Mouse (Mus musculus) neural tube, embryonic 14.5 days (tissue): ENCODE results near the gene Prss29. TPM values are rescaled to one million over a fixed set of nuclear protein-coding genes. Genes with fewer than 3 reads are reported as not detected.

Experiments
- ATAC-seq: fragments of 200-750 bp; cut with Nextera tagmentation; 2 replicates; pipeline ENCODE4 v1.8.0; 2017; ENCODE audit warnings: low read depth, mild to moderate bottlenecking, moderate TSS enrichment, moderate library complexity
- H3K27ac ChIP-seq: fragments of 300-500 bp; sonication (generic); 2 replicates; pipeline ENCODE4 v1.5.1; 2014; ENCODE audit warnings: low read depth, mild to moderate bottlenecking, control low read depth, low read length, moderate library complexity, mixed read lengths
- H3K27me3 ChIP-seq: fragments of 300-500 bp; sonication (generic); 2 replicates; pipeline ENCODE4 v1.6.1; 2014; ENCODE audit warnings: low read length; ENCODE audit not compliant: control insufficient read depth, insufficient read depth
- H3K36me3 ChIP-seq: fragments of 300-500 bp; sonication (generic); 2 replicates; pipeline ENCODE4 v1.6.1; 2014; ENCODE audit warnings: low read length, mixed read lengths; ENCODE audit not compliant: control insufficient read depth, insufficient read depth
- H3K4me1 ChIP-seq: fragments of 300-500 bp; sonication (generic); 2 replicates; pipeline ENCODE4 v1.6.1; 2014; ENCODE audit warnings: low read length; ENCODE audit not compliant: control insufficient read depth, insufficient read depth
- H3K4me2 ChIP-seq: fragments of 300-500 bp; sonication (generic); 2 replicates; pipeline ENCODE4 v1.6.1; 2014; ENCODE audit warnings: mild to moderate bottlenecking, low read depth, low read length, control low read depth
- H3K4me3 ChIP-seq: fragments of 300-500 bp; sonication (generic); 2 replicates; pipeline ENCODE4 v1.5.1; 2014; ENCODE audit warnings: low read depth, low read length, control low read depth, mixed read lengths
- H3K9ac ChIP-seq: fragments of 300-500 bp; sonication (generic); replicated peaks from 2 replicates; pipeline ENCODE4 v1.6.1; 2014; ENCODE audit warnings: low read depth, mild to moderate bottlenecking, control low read depth, low read length, mixed read lengths
- H3K9me3 ChIP-seq: fragments of 300-500 bp; sonication (generic); 2 replicates; pipeline ENCODE4 v1.6.1; 2016; ENCODE audit warnings: low read length; ENCODE audit not compliant: control insufficient read depth
- whole genome bisulfite sequencing: fragments of 180-500 bp; shearing (Covaris S2); extraction: QIAGEN DNeasy Blood & Tissue Kit; methylation state at CpG from one replicate; pipeline ENCODE4 v1.1.7; 2014; 5-methylcytosine and 5-hydroxymethylcytosine counted together
- polyA plus RNA-seq: library from polyadenylated mRNA; unstranded; fragments of >200 nt; fragmentation: Nextera tagmentation; extraction: Ambion mirVana; gene quantifications from 2 replicates; pipeline ENCODE4 v1.2.1, GENCODE M21; 2014

Prss29 gene
- polyA plus RNA-seq, 1 experiment from 2014 or later = not detected

GRCm38 (mm10) chr17:25368973-25369372 is 50.5 kb downstream of the Prss29 start, which contains the start of gene Tpsg1:
Gene Tpsg1, plus strand, starts transcription at chr17:25369273.
- Histone ChIP-seq H3K4me1 (no peaks in the 10 kb centered on the region), H3K4me2 (no peak within 1 kb of the TSS), H3K27me3 (no peaks in the 10 kb centered on the region), H3K36me3 (no peaks in the 10 kb centered on the region), H3K4me3 (no peak within 1 kb of the TSS), H3K9me3 (no peaks in the 10 kb centered on the region), H3K27ac (no peak within 1 kb of the TSS), H3K9ac (no peak within 1 kb of the TSS)
- WGBS = 90% methylated on average over 3 of the region's 3 CpGs
- ATAC-seq = no peak

Other genes starting within 250 kb of the Prss29 start
- gene Tmem204, start 235.1 kb upstream of the Prss29 start, polyA plus RNA-seq = 8.1 and 11.5 TPM in 2 replicates
- gene Telo2, start 202.7 kb upstream of the Prss29 start, polyA plus RNA-seq = 46.4 and 51.6 TPM in 2 replicates
- gene Ptx4, start 197.9 kb upstream of the Prss29 start, polyA plus RNA-seq = not detected in 2 replicates
- gene Clcn7, start 185.3 kb upstream of the Prss29 start, polyA plus RNA-seq = 26.3 and 26.7 TPM in 2 replicates
- not detected in 2 replicates for gene Ccdc154, start 156.2 kb upstream of the Prss29 start, polyA plus RNA-seq
- not detected in 2 replicates for gene Gm38655, start 143.2 kb upstream of the Prss29 start, polyA plus RNA-seq
- gene BC003965, start 134.1 kb upstream of the Prss29 start, polyA plus RNA-seq = 31.9 and 33.9 TPM in 2 replicates
- gene Unkl, start 130.3 kb upstream of the Prss29 start, polyA plus RNA-seq = 9.1 and 10.9 TPM in 2 replicates
- 88.4 and 110 TPM in 2 replicates for gene Gnptg, start 78.5 kb upstream of the Prss29 start, polyA plus RNA-seq
- gene Tsr3, start 78.5 kb upstream of the Prss29 start, polyA plus RNA-seq = 56.4 and 57.1 TPM in 2 replicates
- 5.8 and 7.1 TPM in 2 replicates for gene Baiap3, start 62.3 kb upstream of the Prss29 start, polyA plus RNA-seq
- gene Ube2i, start 44.0 kb upstream of the Prss29 start, polyA plus RNA-seq = 405 and 444 TPM in 2 replicates
- not detected in 2 replicates for gene Prss34, start 20.3 kb upstream of the Prss29 start, polyA plus RNA-seq
- not detected in 2 replicates for gene Prss28, start 10.0 kb upstream of the Prss29 start, polyA plus RNA-seq
- not detected in 2 replicates for gene Tpsab1, start 26.9 kb downstream of the Prss29 start, polyA plus RNA-seq
- gene Tpsb2, start 47.7 kb downstream of the Prss29 start, polyA plus RNA-seq = not detected in 2 replicates
- 1.1 and 1.6 TPM in 2 replicates for gene Tpsg1, start 50.6 kb downstream of the Prss29 start, polyA plus RNA-seq
- 12.3 and 12.8 TPM in 2 replicates for gene Cacna1h, start 115.1 kb downstream of the Prss29 start, polyA plus RNA-seq
- gene Tekt4, start 136.0 kb downstream of the Prss29 start, polyA plus RNA-seq = 0.83 and 0.98 TPM in 2 replicates
- 0.31 and 0.55 TPM in 2 replicates for gene Sstr5, start 178.6 kb downstream of the Prss29 start, polyA plus RNA-seq